Mouse (Mus musculus) C2C12 (cell line): ENCODE data around the gene Sult6b2. TPM values are rescaled to one million over a fixed set of nuclear protein-coding genes. Genes with fewer than 3 reads are reported as not detected.

Source experiments
- H3K27me3 ChIP-seq: one replicate; pipeline ENCODE4 v1.6.1; 2011; ENCODE audit not compliant: control insufficient read depth, insufficient read depth, insufficient read length
- H3K36me3 ChIP-seq: one replicate; pipeline ENCODE4 v1.6.1; 2011; ENCODE audit not compliant: control insufficient read depth, insufficient read depth
- H3K4me3 ChIP-seq: one replicate; pipeline ENCODE4 v1.5.1; 2011; ENCODE audit warnings: mild to moderate bottlenecking, control low read depth; ENCODE audit not compliant: poor library complexity, insufficient read depth, severe bottlenecking
- H3K79me2 ChIP-seq: one replicate; pipeline ENCODE4 v1.6.1; 2011; ENCODE audit not compliant: control insufficient read depth, insufficient read depth
- H3K79me3 ChIP-seq: one replicate; pipeline ENCODE4 v1.6.1; 2011; ENCODE audit warnings: low read depth, control low read depth
- H3ac ChIP-seq: one replicate; pipeline ENCODE3; 2011; ENCODE audit warnings: low read depth; ENCODE audit not compliant: control insufficient read depth, insufficient read length
- CEBPB ChIP-seq: IDR thresholded peaks from one replicate; pipeline ENCODE4 v1.6.1; 2011; ENCODE audit warnings: low read depth, mild to moderate bottlenecking, control low read depth, moderate library complexity
- CTCF ChIP-seq: IDR thresholded peaks from one replicate; pipeline ENCODE4 v1.5.1; 2011; ENCODE audit not compliant: control insufficient read depth, insufficient read depth, insufficient read length
- FOSL1 ChIP-seq: IDR thresholded peaks from one replicate; pipeline ENCODE4 v1.8.0; 2011; ENCODE audit warnings: mild to moderate bottlenecking, low read length; ENCODE audit not compliant: poor library complexity, insufficient read depth, severe bottlenecking
- MAX ChIP-seq: IDR thresholded peaks from one replicate; pipeline ENCODE4 v1.6.1; 2011; ENCODE audit warnings: mild to moderate bottlenecking, control low read depth
- MYOD1 ChIP-seq: IDR thresholded peaks from one replicate; pipeline ENCODE4 v1.6.1; 2011; ENCODE audit warnings: low read depth; ENCODE audit not compliant: control insufficient read depth, insufficient read length
- MYOG ChIP-seq: IDR thresholded peaks from one replicate; pipeline ENCODE4 v1.6.1; 2011; ENCODE audit not compliant: control insufficient read depth, insufficient read length; ENCODE audit errors: extremely low read depth
- USF1 ChIP-seq: IDR thresholded peaks from one replicate; pipeline ENCODE4 v1.6.1; 2011; ENCODE audit warnings: low read depth, mild to moderate bottlenecking, control low read depth, moderate library complexity
- long read RNA-seq, 2 experiments: library from polyadenylated mRNA; unstranded; transcript quantifications; one replicate each; pipeline ENCODE4 v2.0.0; 2019 to 2020
- polyA plus RNA-seq: library from polyadenylated mRNA; unstranded; fragments of >200 nt; fragmentation: generic; extraction: Trizol; gene quantifications from one replicate; pipeline ENCODE4 v1.2.1, GENCODE M21; 2012; ENCODE audit warnings: missing spikeins

Gene Sult6b2
- not detected for polyA plus RNA-seq
- long read RNA-seq, experiment 1: 0 reads
- long read RNA-seq, experiment 2: 0 reads

DNA sequence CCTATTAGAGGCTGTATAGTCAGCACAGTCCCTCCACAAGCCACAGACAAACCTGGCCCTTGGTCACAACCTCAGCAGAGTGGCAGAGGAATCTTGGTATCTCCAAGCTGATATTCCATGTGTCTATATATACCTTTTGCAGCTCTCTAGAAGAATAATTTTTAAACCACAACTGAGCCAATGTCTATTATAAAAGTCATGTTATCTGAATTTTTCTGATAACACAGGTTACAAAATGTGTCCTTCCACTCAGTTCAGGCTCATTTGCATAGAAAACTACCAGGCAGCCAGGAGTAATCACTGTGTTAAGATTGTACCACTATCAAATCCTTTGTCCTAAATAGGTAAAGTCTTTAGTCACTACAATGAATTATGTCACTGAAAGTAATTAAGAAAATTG, at the start of gene Sult6b2:
Gene Sult6b2 (minus strand): TSS at position 101 of the 400 bp plus-strand sequence.
- TF ChIP-seq FOSL1 (no peak), MYOD1 (no peak), CTCF (no peak), CEBPB (no peak), MAX (no peak), USF1 (no peak), MYOG (no peak)
- Histone ChIP-seq H3K79me3 (no peaks in the 10 kb centered on the region), H3ac (no peak within 1 kb of the TSS), H3K4me3 (no peak within 1 kb of the TSS), H3K27me3 (no peaks in the 10 kb centered on the region), H3K79me2 (no peaks in the 10 kb centered on the region), H3K36me3 (no peaks in the 10 kb centered on the region)

DNA sequence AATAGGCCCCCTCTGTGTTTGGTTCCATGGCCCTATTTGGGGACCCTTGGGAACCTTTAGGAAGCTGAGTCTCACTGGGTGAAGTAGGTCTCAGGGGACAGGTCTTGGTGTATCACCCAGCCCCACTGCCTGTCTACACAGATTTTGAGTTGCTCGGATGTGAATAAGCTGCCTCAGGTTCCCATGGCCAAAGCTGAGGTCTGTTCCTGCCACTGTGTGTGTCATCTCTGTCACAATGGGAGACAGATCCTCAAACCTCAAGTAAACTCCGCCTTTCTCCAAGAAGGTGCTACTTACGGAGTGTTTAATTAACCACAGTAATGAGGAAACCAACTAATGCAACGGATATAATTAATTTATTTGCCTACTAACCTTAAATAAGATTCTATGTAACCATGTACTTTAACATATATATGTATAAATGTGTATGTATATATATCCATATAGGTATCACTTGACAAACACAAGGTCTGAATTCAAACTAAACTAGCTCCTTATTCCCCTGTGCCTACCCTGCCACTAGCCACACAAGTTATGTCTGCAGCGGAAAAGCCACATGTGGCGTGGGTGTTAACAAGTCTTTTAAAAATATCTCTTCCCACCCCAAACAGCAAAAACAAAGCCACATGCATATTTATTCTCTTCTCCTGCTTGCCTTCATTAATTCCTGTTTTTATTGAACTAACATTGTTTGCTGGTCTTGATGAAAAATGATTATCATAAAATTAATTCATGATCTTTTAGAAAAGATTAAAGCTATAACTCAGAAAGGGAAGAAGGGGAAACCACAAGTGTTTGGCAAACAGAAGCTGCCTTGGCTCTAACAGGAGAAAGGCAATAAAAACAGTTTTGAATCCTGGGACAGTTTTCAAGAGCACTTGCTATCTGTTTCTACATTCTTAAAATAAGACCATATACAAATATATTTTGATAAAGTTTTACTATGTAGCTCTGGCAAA, 48.4 kb upstream of the Sult6b2 start:
- Histone ChIP-seq H3ac (no peak overlapping the region), H3K36me3 (no peaks in the 10 kb centered on the region), H3K79me2 (no peaks in the 10 kb centered on the region), H3K4me3 (no peak overlapping the region), H3K79me3 (no peaks in the 10 kb centered on the region), H3K27me3 (no peaks in the 10 kb centered on the region)
- TF ChIP-seq CEBPB (no peak), USF1 (no peak), MAX (no peak), FOSL1 (no peak), MYOG (no peak), CTCF (no peak), MYOD1 (no peak)

DNA sequence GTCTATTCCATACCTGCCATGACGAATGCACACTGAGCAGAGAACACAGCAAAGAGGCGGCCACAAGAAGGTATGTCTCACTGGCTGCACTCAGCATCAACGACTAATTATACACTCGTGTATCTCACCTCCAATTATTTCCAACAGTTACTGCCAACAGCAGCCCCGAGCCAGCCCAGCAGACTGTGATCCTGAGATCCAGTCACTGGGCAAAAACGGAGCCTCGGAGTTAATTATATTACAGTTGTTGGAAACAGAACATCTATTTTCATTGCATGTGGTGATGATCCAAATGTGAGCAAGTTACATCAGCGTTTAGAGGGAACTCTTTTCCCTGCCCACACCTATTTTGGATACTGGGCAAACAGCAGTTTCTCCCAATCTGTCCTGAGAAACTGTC, 46.1 kb upstream of the Sult6b2 start:
- no peak overlapping the region for H3K4me3 ChIP-seq
- H3K79me3 ChIP-seq: no peaks in the 10 kb centered on the region
- no peaks in the 10 kb centered on the region for H3K36me3 ChIP-seq
- H3K27me3 ChIP-seq: no peaks in the 10 kb centered on the region
- TF ChIP-seq MYOD1 (no peak), MAX (no peak), CEBPB (no peak), MYOG (no peak), CTCF (no peak), USF1 (no peak), FOSL1 (no peak)
- H3K79me2 ChIP-seq: no peaks in the 10 kb centered on the region
- no peak overlapping the region for H3ac ChIP-seq

DNA sequence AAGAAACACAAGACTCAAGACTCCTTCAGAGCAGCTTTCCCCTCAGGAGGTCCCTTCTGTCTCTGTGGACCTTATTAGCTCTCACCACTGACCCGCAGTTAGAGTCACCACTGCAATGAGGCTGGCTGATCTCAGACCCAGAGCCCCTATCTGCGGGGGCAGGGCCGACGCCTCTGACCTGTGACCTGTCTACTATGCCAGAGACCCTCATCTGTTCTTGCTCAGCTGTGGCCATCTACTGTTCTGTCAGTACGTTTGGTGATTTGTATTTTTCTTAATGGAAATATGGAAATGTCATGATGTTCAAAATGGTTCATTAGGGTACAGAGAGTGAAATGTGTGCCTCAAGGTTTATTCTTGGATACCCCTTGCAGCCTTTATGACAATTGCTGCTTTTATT, 45.0 kb upstream of the Sult6b2 start:
- no peaks in the 10 kb centered on the region for H3K36me3 ChIP-seq
- no peaks in the 10 kb centered on the region for H3K27me3 ChIP-seq
- no peak overlapping the region for H3ac ChIP-seq
- H3K79me2 ChIP-seq: no peaks in the 10 kb centered on the region
- no peak overlapping the region for H3K4me3 ChIP-seq
- no peak for TF ChIP-seq MYOG
- TF ChIP-seq MYOD1: no peak
- no peak for TF ChIP-seq MAX
- TF ChIP-seq FOSL1: no peak
- TF ChIP-seq CTCF: no peak
- TF ChIP-seq CEBPB: no peak
- TF ChIP-seq USF1: no peak
- no peaks in the 10 kb centered on the region for H3K79me3 ChIP-seq

DNA sequence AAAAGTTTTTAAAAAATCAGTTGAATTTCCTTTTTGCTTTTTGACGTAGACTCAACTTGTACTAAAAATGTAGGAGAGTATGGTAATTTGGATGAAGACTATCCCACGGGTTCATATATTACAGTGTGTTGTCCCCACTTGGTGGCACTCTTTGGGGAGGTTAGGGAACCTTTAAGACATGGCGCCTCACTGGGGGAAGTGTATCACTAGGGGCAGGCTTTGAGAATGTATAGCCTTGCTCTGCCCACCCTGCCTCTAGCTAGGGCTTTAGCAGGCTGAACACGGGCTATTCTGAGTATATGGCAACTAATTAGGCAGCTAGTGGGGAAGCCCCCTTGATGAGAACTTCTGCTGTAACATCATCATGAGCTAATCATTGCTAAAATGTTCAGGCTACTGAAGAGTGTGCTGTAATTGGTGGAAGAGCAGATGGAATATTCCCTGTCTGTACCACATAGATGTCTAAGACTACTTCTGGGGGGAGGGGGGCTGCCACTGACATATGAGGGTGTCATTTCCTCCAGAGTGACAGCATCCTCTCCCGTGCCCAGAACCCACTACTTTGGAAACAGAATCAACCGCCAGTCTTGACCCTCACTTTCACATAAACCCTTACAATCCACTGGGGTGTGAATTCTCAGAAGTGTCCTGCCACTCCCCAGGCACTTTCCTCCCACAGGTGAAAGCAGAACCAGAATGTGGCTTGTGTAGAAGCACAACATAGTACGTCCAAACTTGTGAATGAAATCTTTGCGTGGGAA, 43.8 kb upstream of the Sult6b2 start:
- no peaks in the 10 kb centered on the region for H3K79me2 ChIP-seq
- no peak overlapping the region for H3ac ChIP-seq
- H3K36me3 ChIP-seq: no peaks in the 10 kb centered on the region
- no peaks in the 10 kb centered on the region for H3K79me3 ChIP-seq
- H3K4me3 ChIP-seq: no peak overlapping the region
- no peaks in the 10 kb centered on the region for H3K27me3 ChIP-seq
- no peak for TF ChIP-seq MAX
- TF ChIP-seq MYOD1: no peak
- no peak for TF ChIP-seq CTCF
- no peak for TF ChIP-seq MYOG
- no peak for TF ChIP-seq USF1
- TF ChIP-seq FOSL1: no peak
- TF ChIP-seq CEBPB: no peak
